Mouse (Mus musculus) adrenal gland, adult 8-10 months (tissue): ENCODE data around the gene Ccn1. TPM values are rescaled to one million over a fixed set of nuclear protein-coding genes. Genes with fewer than 3 reads are reported as not detected.

Experiments
- DNase-seq: peaks from one replicate; pipeline ENCODE4 v3.0.0; 2022
- total RNA-seq, 4 experiments: library from RNA; stranded (reverse); gene quantifications; 2 replicates each; pipeline ENCODE4 v1.2.4; 2022

The Ccn1 gene
- total RNA-seq, 4 experiments from 2014 or later = 7.9 to 16.9 (median 11.3) TPM

GRCm38 (mm10) chr3:145650298-145651011 is 674 bp upstream of the Ccn1 start:
- no peak for DNase-seq

- no peak for DNase-seq
These were observed 560 bp downstream of the Ccn1 start for GRCm38 (mm10) chr3:145648991-145649851.

- no peak for DNase-seq
These were observed 1.5 kb downstream of the Ccn1 start for GRCm38 (mm10) chr3:145648097-145648931.

- no peak for DNase-seq
These were observed 2.4 kb downstream of the Ccn1 start for GRCm38 (mm10) chr3:145647416-145647815.

GRCm38 (mm10) chr3:145646666-145647065 is 3.1 kb downstream of the Ccn1 start:
- no peak for DNase-seq

- no peak for DNase-seq
These were observed 3.8 kb downstream of the Ccn1 start for GRCm38 (mm10) chr3:145646009-145646408.

GRCm38 (mm10) chr3:145645463-145645862 is 4.3 kb downstream of the Ccn1 start:
- DNase-seq = no peak

GRCm38 (mm10) chr3:145642861-145643260 is 6.9 kb downstream of the Ccn1 start:
- no peak for DNase-seq

GRCm38 (mm10) chr3:145641878-145642277 is 7.9 kb downstream of the Ccn1 start:
- no peak for DNase-seq

GRCm38 (mm10) chr3:145641036-145641685 is 8.6 kb downstream of the Ccn1 start:
- DNase-seq = no peak

- DNase-seq = no peak
These were observed 9.2 kb downstream of the Ccn1 start for GRCm38 (mm10) chr3:145640583-145640982.

GRCm38 (mm10) chr3:145640170-145640569 is 9.6 kb downstream of the Ccn1 start:
- no peak for DNase-seq

- DNase-seq = no peak
These were observed 15.6 kb downstream of the Ccn1 start for GRCm38 (mm10) chr3:145634002-145634710.

- no peak for DNase-seq
These were observed 16.9 kb downstream of the Ccn1 start for GRCm38 (mm10) chr3:145632888-145633287.

GRCm38 (mm10) chr3:145628643-145629042 is 21.1 kb downstream of the Ccn1 start:
- DNase-seq = no peak

- no peak for DNase-seq
These were observed 22.0 kb downstream of the Ccn1 start for GRCm38 (mm10) chr3:145627830-145628229.

- no peak for DNase-seq
These were observed 23.7 kb downstream of the Ccn1 start for GRCm38 (mm10) chr3:145626063-145626462.

- DNase-seq = no peak
These were observed 24.2 kb downstream of the Ccn1 start for GRCm38 (mm10) chr3:145625546-145625945.

GRCm38 (mm10) chr3:145624786-145625185 is 25.0 kb downstream of the Ccn1 start:
- no peak for DNase-seq

- DNase-seq = no peak
These were observed 26.7 kb downstream of the Ccn1 start for GRCm38 (mm10) chr3:145623047-145623446.

GRCm38 (mm10) chr3:145621209-145621608 is 28.6 kb downstream of the Ccn1 start:
- DNase-seq = no peak
